Mouse (Mus musculus) heart, embryonic 16.5 days (tissue): Measurements from ENCODE around the gene Rbm10. TPM values are rescaled to one million over a fixed set of nuclear protein-coding genes. Genes with fewer than 3 reads are reported as not detected.

Source experiments
- ATAC-seq: fragments of 200-750 bp; cut with Nextera tagmentation; replicated peaks from 2 replicates; pipeline ENCODE4 v1.8.0; 2017; ENCODE audit warnings: moderate number of reproducible peaks; ENCODE audit not compliant: insufficient read depth, low FRiP score; ENCODE audit errors: extremely low read depth
- H3K27ac ChIP-seq: fragments of 300-500 bp; sonication (generic); 2 replicates; pipeline ENCODE4 v1.5.1; 2014; ENCODE audit warnings: mild to moderate bottlenecking, low read length, control low read depth, moderate library complexity
- H3K27me3 ChIP-seq: fragments of 300-500 bp; sonication (generic); 2 replicates; pipeline ENCODE4 v1.6.1; 2014; ENCODE audit warnings: low read length, mixed read lengths; ENCODE audit not compliant: control insufficient read depth, insufficient read depth
- H3K36me3 ChIP-seq: fragments of 300-500 bp; sonication (generic); 2 replicates; pipeline ENCODE4 v1.6.1; 2014; ENCODE audit not compliant: control insufficient read depth, insufficient read depth
- H3K4me1 ChIP-seq: fragments of 300-500 bp; sonication (generic); 2 replicates; pipeline ENCODE4 v1.6.1; 2014; ENCODE audit warnings: low read length, mixed read lengths; ENCODE audit not compliant: control insufficient read depth, insufficient read depth
- H3K4me2 ChIP-seq: fragments of 300-500 bp; sonication (generic); 2 replicates; pipeline ENCODE4 v1.6.1; 2014; ENCODE audit warnings: low read depth, mild to moderate bottlenecking, control low read depth, low read length
- H3K4me3 ChIP-seq: fragments of 300-500 bp; sonication (generic); 2 replicates; pipeline ENCODE4 v1.5.1; 2014; ENCODE audit warnings: mild to moderate bottlenecking, control low read depth, low read length
- H3K9ac ChIP-seq: fragments of 300-500 bp; sonication (generic); 2 replicates; pipeline ENCODE4 v1.6.1; 2014; ENCODE audit warnings: low read length, control low read depth
- H3K9me3 ChIP-seq: fragments of 300-500 bp; sonication (generic); replicated peaks from 2 replicates; pipeline ENCODE4 v1.6.1; 2016; ENCODE audit warnings: low read length; ENCODE audit not compliant: control insufficient read depth
- WGBS: fragments of 180-500 bp; shearing (Covaris S2); extraction: QIAGEN DNeasy Blood & Tissue Kit; methylation state at CpG from one replicate; pipeline ENCODE4 v1.1.7; 2014; 5-methylcytosine and 5-hydroxymethylcytosine counted together
- polyA plus RNA-seq: library from polyadenylated mRNA; unstranded; fragments of >200 nt; fragmentation: Nextera tagmentation; extraction: Ambion mirVana; gene quantifications from 2 replicates; pipeline ENCODE4 v1.2.1, GENCODE M21; 2015

Rbm10 gene
- polyA plus RNA-seq, 1 experiment from 2014 or later, result 47.0 TPM

GRCm38 (mm10) chrX:20644780-20645179 lies 27.5 kb downstream of the Rbm10 start:
- no peak overlapping the region for H3K27ac ChIP-seq
- no peak for ATAC-seq
- whole genome bisulfite sequencing, result 79% methylated on average over 5 of the region's 5 CpGs
- H3K4me2 ChIP-seq, result no peak overlapping the region
- peaks cover 29% of the 10 kb centered on the region for H3K36me3 ChIP-seq
- no peaks in the 10 kb centered on the region for H3K9me3 ChIP-seq
- H3K4me1 ChIP-seq, result no peaks in the 10 kb centered on the region
- no peaks in the 10 kb centered on the region for H3K27me3 ChIP-seq
- no peak overlapping the region for H3K4me3 ChIP-seq
- no peak overlapping the region for H3K9ac ChIP-seq

DNA sequence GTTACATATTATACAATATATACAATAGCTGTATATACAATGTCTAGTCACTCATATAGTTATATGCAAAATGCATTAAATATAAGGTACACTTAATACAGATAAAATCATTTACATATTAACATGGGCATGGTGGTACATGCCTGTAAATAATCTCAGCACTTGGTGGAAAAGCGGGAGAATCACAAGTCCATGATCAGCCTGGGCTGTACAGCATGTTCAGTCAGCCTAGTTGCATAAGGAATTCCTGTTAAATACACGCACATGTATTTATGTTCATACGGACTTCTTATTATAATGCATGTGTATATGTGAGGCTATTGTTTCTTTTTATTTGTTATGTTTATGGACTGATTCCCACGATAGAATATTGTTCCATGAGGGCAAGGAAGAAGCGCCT lies 40.3 kb downstream of the Rbm10 start:
- Histone ChIP-seq H3K27ac (no peak overlapping the region), H3K4me2 (peak overlapping the region; percentile 82), H3K27me3 (no peaks in the 10 kb centered on the region), H3K4me3 (peak overlapping the region; percentile 64), H3K9me3 (no peaks in the 10 kb centered on the region), H3K36me3 (no peaks in the 10 kb centered on the region), H3K9ac (no peak overlapping the region; the same call in 1 of the 2 replicates), H3K4me1 (no peaks in the 10 kb centered on the region)
- ATAC-seq, result no peak
- 31% methylated on average over 5 of the region's 5 CpGs for WGBS

GRCm38 (mm10) chrX:20658026-20658652 lies 40.8 kb downstream of the Rbm10 start, which contains the start of gene Uba1:
Gene Uba1 (plus strand): TSS chrX:20658326.
- Histone ChIP-seq H3K36me3 (no peaks in the 10 kb centered on the region), H3K4me3 (peak within 1 kb of the TSS; percentile 64), H3K27ac (peak within 1 kb of the TSS; percentile 78), H3K27me3 (no peaks in the 10 kb centered on the region), H3K4me1 (no peaks in the 10 kb centered on the region), H3K9ac (peak within 1 kb of the TSS; percentile 73), H3K4me2 (peak within 1 kb of the TSS; percentile 82), H3K9me3 (no peaks in the 10 kb centered on the region)
- peak; percentile 85 for ATAC-seq
- 10% methylated on average over 27 of the region's 27 CpGs for WGBS

DNA sequence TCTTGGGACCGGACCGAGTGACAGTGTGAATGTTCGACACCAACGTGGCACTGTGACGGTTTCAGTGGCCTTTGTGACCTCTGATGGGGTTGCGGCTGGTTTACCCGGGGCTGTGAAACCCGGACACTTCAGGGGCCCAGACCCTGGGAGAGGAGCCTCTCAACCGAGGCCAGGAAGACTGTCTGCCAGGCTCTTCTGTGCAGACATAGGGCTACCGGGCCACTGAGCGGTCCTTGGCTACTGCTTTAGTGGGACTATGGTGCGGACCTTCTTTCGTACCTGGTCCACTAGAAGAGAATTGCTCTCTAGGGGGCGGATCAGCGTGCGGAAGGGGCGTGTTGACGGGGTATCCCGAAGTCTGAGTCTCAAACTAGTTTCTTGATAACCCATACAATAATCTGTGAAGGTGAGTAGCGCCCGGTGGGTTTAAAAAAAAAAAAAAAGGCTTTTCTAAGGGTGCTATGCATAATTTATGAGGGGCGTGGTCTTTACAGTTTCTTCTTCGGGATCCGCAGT lies 41.6 kb downstream of the Rbm10 start:
- peak overlapping the region; percentile 73 for H3K9ac ChIP-seq
- H3K27me3 ChIP-seq, result no peaks in the 10 kb centered on the region
- WGBS, result 11% methylated on average over 24 of the region's 24 CpGs
- no peaks in the 10 kb centered on the region for H3K9me3 ChIP-seq
- no peak for ATAC-seq
- H3K4me3 ChIP-seq, result peak overlapping the region; percentile 64
- peak overlapping the region; percentile 82 for H3K4me2 ChIP-seq
- H3K4me1 ChIP-seq, result no peaks in the 10 kb centered on the region
- H3K27ac ChIP-seq, result peak overlapping the region; percentile 78
- H3K36me3 ChIP-seq, result no peaks in the 10 kb centered on the region

GRCm38 (mm10) chrX:20662317-20662715 lies 45.0 kb downstream of the Rbm10 start:
- Histone ChIP-seq H3K27ac (no peak overlapping the region), H3K9ac (no peak overlapping the region), H3K27me3 (no peaks in the 10 kb centered on the region), H3K9me3 (no peaks in the 10 kb centered on the region), H3K36me3 (no peaks in the 10 kb centered on the region), H3K4me3 (no peak overlapping the region), H3K4me1 (peaks cover 14% of the 10 kb centered on the region), H3K4me2 (no peak overlapping the region)
- 23% methylated on average over 5 of the region's 5 CpGs for WGBS
- ATAC-seq, result no peak

DNA sequence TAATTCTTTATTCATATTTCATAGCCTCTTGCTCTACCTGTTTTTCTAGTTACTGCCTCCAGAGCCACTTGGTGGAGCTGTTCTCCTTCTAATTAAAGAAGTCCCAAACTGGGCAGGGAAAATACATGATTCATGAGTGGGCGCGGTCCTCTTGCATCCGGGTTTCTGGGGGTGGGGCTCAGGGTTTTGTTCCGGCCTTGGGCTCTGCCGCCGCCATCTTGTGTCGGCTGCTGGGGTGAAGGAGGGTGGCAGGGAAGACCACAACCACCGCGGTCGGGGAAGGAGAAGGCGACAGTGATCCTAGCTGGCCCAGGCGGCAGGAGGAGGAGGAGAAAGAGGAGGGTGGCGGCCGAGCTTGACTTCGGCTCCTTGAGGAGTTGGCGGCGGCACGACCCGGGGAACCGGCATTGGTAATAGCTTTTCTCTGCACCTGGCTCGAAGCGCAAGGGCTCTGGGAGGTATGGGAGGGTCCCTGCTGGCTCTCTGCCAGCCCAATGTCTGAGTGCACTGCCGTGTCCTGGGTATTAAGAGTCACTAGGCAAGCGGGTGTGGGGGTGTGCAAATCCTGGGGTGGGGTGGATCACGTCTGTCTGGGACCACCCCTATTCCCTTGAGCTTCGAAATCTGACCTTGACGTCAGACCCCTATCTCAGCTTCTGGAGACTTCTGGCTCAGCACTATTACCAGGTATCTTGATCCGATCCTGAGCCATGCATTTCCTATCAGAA lies 45.6 kb downstream of the Rbm10 start:
- H3K27ac ChIP-seq, result peak overlapping the region; percentile 79
- H3K4me2 ChIP-seq, result peak overlapping the region; percentile 70
- H3K4me3 ChIP-seq, result peak overlapping the region; percentile 73
- peak overlapping the region; percentile 88 for H3K9ac ChIP-seq
- 10% methylated on average over 27 of the region's 28 CpGs for WGBS
- H3K9me3 ChIP-seq, result no peaks in the 10 kb centered on the region
- H3K27me3 ChIP-seq, result no peaks in the 10 kb centered on the region
- ATAC-seq, result peak; percentile 82
- no peaks in the 10 kb centered on the region for H3K36me3 ChIP-seq
- H3K4me1 ChIP-seq, result peaks cover 14% of the 10 kb centered on the region

GRCm38 (mm10) chrX:20663444-20663790 lies 46.1 kb downstream of the Rbm10 start:
- no peak for ATAC-seq
- H3K36me3 ChIP-seq, result 0 out of 2 replicates have a peak, but pooled peaks cover 2% of the 10 kb centered on the region

DNA sequence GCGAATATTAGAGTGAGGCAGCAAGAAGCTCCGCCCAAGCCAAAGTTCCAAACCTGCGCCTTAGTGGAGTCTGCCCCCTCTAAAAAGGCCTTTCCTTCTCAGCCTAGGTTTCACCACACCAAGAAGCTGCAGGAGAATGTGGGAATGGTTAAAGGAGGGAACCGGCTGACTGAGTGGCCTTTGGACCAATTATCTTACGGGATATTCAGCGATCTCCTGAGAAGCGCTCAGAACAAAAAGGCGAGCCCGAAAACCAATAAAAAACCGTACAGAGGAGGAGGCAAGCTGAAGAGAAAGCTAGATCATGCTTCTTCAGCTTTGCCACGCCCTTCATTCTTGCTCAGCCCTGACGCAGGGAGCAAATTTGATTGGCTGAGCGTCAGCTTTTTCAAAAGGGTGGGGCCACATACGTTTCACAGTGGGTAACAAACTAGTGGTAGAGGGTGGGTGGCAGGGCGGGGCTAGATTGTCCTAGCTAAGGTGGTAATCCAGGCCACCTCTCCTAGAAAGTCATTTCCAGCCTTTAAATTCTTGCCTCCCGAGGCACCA lies 70.3 kb downstream of the Rbm10 start, which contains the start of gene Cdk16:
Gene Cdk16 (plus strand): TSS at position 436 of the 549 bp plus-strand sequence.
- ATAC-seq, result peak; percentile 91
- Histone ChIP-seq H3K36me3 (peaks cover 10% of the 10 kb centered on the region), H3K4me1 (peaks cover 18% of the 10 kb centered on the region), H3K9me3 (no peaks in the 10 kb centered on the region), H3K9ac (peak within 1 kb of the TSS; percentile 90), H3K27me3 (no peaks in the 10 kb centered on the region), H3K4me2 (peak within 1 kb of the TSS; percentile 76), H3K27ac (peak within 1 kb of the TSS; percentile 98), H3K4me3 (peak within 1 kb of the TSS; percentile 78)
- WGBS, result 12% methylated on average over 16 of the region's 16 CpGs

More at GRCm38 (mm10) chrX:20663444-20663790, 46.1 kb downstream of the Rbm10 start:
- no peaks in the 10 kb centered on the region for H3K27me3 ChIP-seq
- peak overlapping the region; percentile 79 for H3K27ac ChIP-seq
- H3K4me1 ChIP-seq, result peaks cover 14% of the 10 kb centered on the region
- H3K4me2 ChIP-seq, result peak overlapping the region; percentile 70
- 10% methylated on average over 9 of the region's 9 CpGs for WGBS
- H3K4me3 ChIP-seq, result peak overlapping the region; percentile 73
- H3K9ac ChIP-seq, result peak overlapping the region; percentile 88
- H3K9me3 ChIP-seq, result no peaks in the 10 kb centered on the region
